Comparison of ENCODE assay signal across 12 mouse cellular contexts in genomic region chr11:70579710-70580357, GRCm38 (mm10). TPM values are rescaled to one million over a fixed set of nuclear protein-coding genes. Genes with fewer than 3 reads are reported as not detected.
DNase-seq lines count a peak whose midpoint lies in the region; ATAC-seq lines count a peak whose summit lies in the region.
"Had no signal": no experiment of that assay in that cellular context is flagged by ENCODE, and none has a peak within 500 bp of the region (broad histone marks: within the 10 kb centered on the region; RNA-seq: fewer than 3 reads in every experiment).

No protein-coding gene starts in this region.

- H3K4me2 ChIP-seq in heart, embryonic 15.5 days, result no peak overlapping the region
- H3K4me2 ChIP-seq in heart, embryonic 11.5 days, result no peak overlapping the region
- no peak overlapping the region for H3K4me2 ChIP-seq in embryonic facial prominence, embryonic 13.5 days
- H3K4me2 ChIP-seq: neural tube, embryonic 12.5 days had no signal

- no peaks in the 10 kb centered on the region for H3K36me3 ChIP-seq in heart, embryonic 15.5 days
- H3K36me3 ChIP-seq in heart, embryonic 11.5 days (ENCODE audit: control insufficient read depth, insufficient read depth, low read length), result no peaks in the 10 kb centered on the region; the same call in 1 of the 2 replicates
- H3K36me3 ChIP-seq in embryonic facial prominence, embryonic 13.5 days, result no peaks in the 10 kb centered on the region; the same call in 1 of the 2 replicates
- H3K36me3 ChIP-seq in megakaryocyte, embryonic 14.5 days (replicated peaks; ENCODE audit: low read length), result peaks cover 68% of the 10 kb centered on the region
- H3K36me3 ChIP-seq: neural tube, embryonic 12.5 days had no signal

- H3K27me3 ChIP-seq in heart, embryonic 15.5 days, result no peaks in the 10 kb centered on the region
- no peaks in the 10 kb centered on the region for H3K27me3 ChIP-seq in heart, embryonic 11.5 days (ENCODE audit: control insufficient read depth, insufficient read depth, low read length)
- H3K27me3 ChIP-seq in embryonic facial prominence, embryonic 13.5 days, result no peaks in the 10 kb centered on the region
- no peaks in the 10 kb centered on the region for H3K27me3 ChIP-seq in megakaryocyte, embryonic 14.5 days (replicated peaks)
- H3K27me3 ChIP-seq: neural tube, embryonic 12.5 days; Patski had no signal

- H3K9me3 ChIP-seq in heart, embryonic 15.5 days (replicated peaks), result no peaks in the 10 kb centered on the region
- H3K9me3 ChIP-seq in heart, embryonic 11.5 days (replicated peaks; ENCODE audit: control insufficient read depth, low read length), result no peaks in the 10 kb centered on the region
- no peaks in the 10 kb centered on the region for H3K9me3 ChIP-seq in embryonic facial prominence, embryonic 13.5 days
- H3K9me3 ChIP-seq in megakaryocyte, embryonic 14.5 days, result no peaks in the 10 kb centered on the region
- H3K9me3 ChIP-seq: neural tube, embryonic 12.5 days had no signal

- no peak overlapping the region for H3K4me3 ChIP-seq in heart, embryonic 15.5 days
- H3K4me3 ChIP-seq in heart, embryonic 11.5 days (ENCODE audit: low read depth, low read length), result no peak overlapping the region
- H3K4me3 ChIP-seq in embryonic facial prominence, embryonic 13.5 days, result no peak overlapping the region
- H3K4me3 ChIP-seq in megakaryocyte, embryonic 14.5 days (replicated peaks), result peak overlapping the region; percentile 88
- H3K4me3 ChIP-seq: neural tube, embryonic 12.5 days had no signal

- 79% methylated on average over 9 of the region's 9 CpGs for WGBS in heart, embryonic 15.5 days
- 67% methylated on average over 9 of the region's 9 CpGs for WGBS in heart, embryonic 11.5 days (ENCODE audit: insufficient replicate concordance)
- 76% methylated on average over 9 of the region's 9 CpGs for WGBS in embryonic facial prominence, embryonic 13.5 days

- peak overlapping the region; percentile 15; the same call in 1 of the 2 replicates for H3K27ac ChIP-seq in heart, embryonic 15.5 days
- H3K27ac ChIP-seq in heart, embryonic 11.5 days (ENCODE audit: low read depth, low read length), result no peak overlapping the region
- H3K27ac ChIP-seq in embryonic facial prominence, embryonic 13.5 days, result peak overlapping the region; percentile 48
- H3K27ac ChIP-seq: neural tube, embryonic 12.5 days had no signal

- peak; percentile 62 for DNase-seq in CD4-positive helper T cell, adult 2 months (ENCODE audit: low read depth, low spot score)
- no peak for DNase-seq in c-Kit-positive CD71-positive TER-119-positive erythroid progenitor cells, embryonic 14.5 days (ENCODE audit: low spot score)
- DNase-seq in frontal cortex, adult 2 months (ENCODE audit: extremely low spot score in 1 of 2, low spot score in 1 of 2), result no peak
- no peak for DNase-seq in lung, postnatal 4 days
- DNase-seq: cerebellum, adult 2 months had no signal

- no peak overlapping the region for H3K9ac ChIP-seq in heart, embryonic 15.5 days
- H3K9ac ChIP-seq in heart, embryonic 11.5 days (ENCODE audit: low read depth, low read length), result no peak overlapping the region
- H3K9ac ChIP-seq in embryonic facial prominence, embryonic 13.5 days, result 0 out of 2 replicates have a peak overlapping the region, but pooled peaks have one; percentile 40
- H3K9ac ChIP-seq: neural tube, embryonic 12.5 days had no signal

- peaks cover 37% of the 10 kb centered on the region for H3K4me1 ChIP-seq in heart, embryonic 15.5 days (replicated peaks)
- H3K4me1 ChIP-seq in heart, embryonic 11.5 days (ENCODE audit: control insufficient read depth, insufficient read depth, low read length), result peaks cover 14% of the 10 kb centered on the region
- peaks cover 75% of the 10 kb centered on the region for H3K4me1 ChIP-seq in embryonic facial prominence, embryonic 13.5 days
- H3K4me1 ChIP-seq in megakaryocyte, embryonic 14.5 days, result peaks cover 96% of the 10 kb centered on the region

- ATAC-seq in heart, embryonic 15.5 days (replicated peaks; ENCODE audit: insufficient number of reproducible peaks, insufficient read depth, low FRiP score, low read depth), result no peak
- no peak for ATAC-seq in heart, embryonic 11.5 days (replicated peaks; ENCODE audit: insufficient number of reproducible peaks, low FRiP score, low TSS enrichment)
- ATAC-seq in embryonic facial prominence, embryonic 13.5 days (ENCODE audit: insufficient number of reproducible peaks, insufficient read depth, low FRiP score, low TSS enrichment, low read depth), result no peak
- ATAC-seq: Patski had no signal

RNA-seq across cellular contexts. Expression of gene Mink1, which starts 17.2 kb away (rescaled TPM):
- 8.1 and 11.8 TPM in 2 replicates for polyA plus RNA-seq in heart, embryonic 15.5 days (2015; fragmentation: Nextera tagmentation; extraction: Ambion mirVana)
- 15.1 and 16.1 TPM in 2 replicates for polyA plus RNA-seq in heart, embryonic 11.5 days (2014; fragmentation: Nextera tagmentation; extraction: Ambion mirVana)
- polyA plus RNA-seq in embryonic facial prominence, embryonic 13.5 days (2015; fragmentation: Nextera tagmentation; extraction: Ambion mirVana), result 14.6 and 16.5 TPM in 2 replicates
- 122 and 129 TPM in 2 replicates for polyA plus RNA-seq in megakaryocyte, embryonic 14.5 days (2012; ENCODE audit: insufficient read depth, low replicate concordance)
- polyA plus RNA-seq in frontal cortex, adult 2 months (2012; rRNA removed), result 285 and 322 TPM in 2 replicates

RNA-seq across cellular contexts. Expression of gene 4930544D05Rik, which starts 35.8 kb away (rescaled TPM):
- not detected in 2 replicates for polyA plus RNA-seq in heart, embryonic 15.5 days (2015; fragmentation: Nextera tagmentation; extraction: Ambion mirVana)
- polyA plus RNA-seq in heart, embryonic 11.5 days (2014; fragmentation: Nextera tagmentation; extraction: Ambion mirVana), result not detected in 2 replicates
- not detected in 2 replicates for polyA plus RNA-seq in embryonic facial prominence, embryonic 13.5 days (2015; fragmentation: Nextera tagmentation; extraction: Ambion mirVana)
- polyA plus RNA-seq in megakaryocyte, embryonic 14.5 days (2012; ENCODE audit: insufficient read depth, low replicate concordance), result not detected in 2 replicates
- not detected in 2 replicates for polyA plus RNA-seq in frontal cortex, adult 2 months (2012; rRNA removed)
- polyA plus RNA-seq: cerebellum, adult 2 months; heart, embryonic 14.5 days; neural tube, embryonic 12.5 days; Patski had no signal

RNA-seq across cellular contexts. Expression of gene Chrne, which starts 39.2 kb away (rescaled TPM):
- 0.30 TPM in 1 of 2 replicates, not detected in the other for polyA plus RNA-seq in heart, embryonic 15.5 days (2015; fragmentation: Nextera tagmentation; extraction: Ambion mirVana)
- not detected in 2 replicates for polyA plus RNA-seq in heart, embryonic 11.5 days (2014; fragmentation: Nextera tagmentation; extraction: Ambion mirVana)
- not detected in 2 replicates for polyA plus RNA-seq in embryonic facial prominence, embryonic 13.5 days (2015; fragmentation: Nextera tagmentation; extraction: Ambion mirVana)
- polyA plus RNA-seq in megakaryocyte, embryonic 14.5 days (2012; ENCODE audit: insufficient read depth, low replicate concordance), result 0.83 TPM in 1 of 2 replicates, not detected in the other
- polyA plus RNA-seq in frontal cortex, adult 2 months (2012; rRNA removed), result 0.30 and 0.42 TPM in 2 replicates
- polyA plus RNA-seq: heart, embryonic 14.5 days; neural tube, embryonic 12.5 days; Patski had no signal

RNA-seq across cellular contexts. Expression of gene Pld2, which starts 40.0 kb away (rescaled TPM):
- 10.4 and 11.7 TPM in 2 replicates for polyA plus RNA-seq in heart, embryonic 15.5 days (2015; fragmentation: Nextera tagmentation; extraction: Ambion mirVana)
- 7.4 and 8.6 TPM in 2 replicates for polyA plus RNA-seq in heart, embryonic 11.5 days (2014; fragmentation: Nextera tagmentation; extraction: Ambion mirVana)
- polyA plus RNA-seq in embryonic facial prominence, embryonic 13.5 days (2015; fragmentation: Nextera tagmentation; extraction: Ambion mirVana), result 5.3 and 6.5 TPM in 2 replicates
- polyA plus RNA-seq in megakaryocyte, embryonic 14.5 days (2012; ENCODE audit: insufficient read depth, low replicate concordance), result 1.1 TPM in 1 of 2 replicates, not detected in the other
- 23.4 and 28.6 TPM in 2 replicates for polyA plus RNA-seq in frontal cortex, adult 2 months (2012; rRNA removed)

RNA-seq across cellular contexts. Expression of gene Gm40193, which starts 47.1 kb away (rescaled TPM):
- polyA plus RNA-seq in heart, embryonic 15.5 days (2015; fragmentation: Nextera tagmentation; extraction: Ambion mirVana), result not detected in 2 replicates
- not detected in 2 replicates for polyA plus RNA-seq in heart, embryonic 11.5 days (2014; fragmentation: Nextera tagmentation; extraction: Ambion mirVana)
- polyA plus RNA-seq in embryonic facial prominence, embryonic 13.5 days (2015; fragmentation: Nextera tagmentation; extraction: Ambion mirVana), result not detected in 2 replicates
- polyA plus RNA-seq in megakaryocyte, embryonic 14.5 days (2012; ENCODE audit: insufficient read depth, low replicate concordance), result not detected in 2 replicates
- polyA plus RNA-seq in frontal cortex, adult 2 months (2012; rRNA removed), result not detected in 2 replicates
- polyA plus RNA-seq: cerebellum, adult 2 months; heart, embryonic 14.5 days; neural tube, embryonic 12.5 days; Patski had no signal
